8 mouse cellular contexts compared by ENCODE assay signal in genomic region chr2:168980859-168981258, GRCm38 (mm10). TPM values are rescaled to one million over a fixed set of nuclear protein-coding genes. Genes with fewer than 3 reads are reported as not detected.
DNase-seq lines count a peak whose midpoint lies in the region; ATAC-seq and TF ChIP-seq lines count a peak whose summit lies in the region.

No protein-coding gene starts in this region.

- H3K4me3 ChIP-seq in kidney, adult 2 months (ENCODE audit: insufficient read depth, low read depth, low read length) = no peak overlapping the region
- no peak overlapping the region for H3K4me3 ChIP-seq in intestine, embryonic 16.5 days (ENCODE audit: low read length)
- 0 out of 2 replicates have a peak overlapping the region, but pooled peaks have one; percentile 8 for H3K4me3 ChIP-seq in liver, embryonic 15.5 days (replicated peaks)

- H3K27me3 ChIP-seq in kidney, adult 2 months (replicated peaks; ENCODE audit: control insufficient read depth, insufficient read depth, low read length) = no peaks in the 10 kb centered on the region
- H3K27me3 ChIP-seq in intestine, embryonic 16.5 days (replicated peaks; ENCODE audit: control insufficient read depth, insufficient read depth, low read length) = no peaks in the 10 kb centered on the region
- H3K27me3 ChIP-seq in liver, embryonic 15.5 days = no peaks in the 10 kb centered on the region

- peak; percentile 24 for DNase-seq in kidney, adult 2 months
- DNase-seq in kidney, postnatal 10 days = no peak
- peak; percentile 7 to 27 for DNase-seq in cerebellum, postnatal 25 days
- peak; percentile 62 to 69 for DNase-seq in heart, adult 18-20 months
- DNase-seq in natural killer cell, adult 2 months (ENCODE audit: low spot score in 2 of 2) = peak; percentile 16 to 18
- no peak for DNase-seq in retina, embryonic 14.5 days (ENCODE audit: low spot score)

- peak; percentile 68 for ATAC-seq in intestine, embryonic 16.5 days
- peak; percentile 80 for ATAC-seq in liver, embryonic 15.5 days (ENCODE audit: insufficient read depth)

- H3K27ac ChIP-seq in kidney, adult 2 months (ENCODE audit: insufficient read depth, low read depth, low read length) = no peak overlapping the region
- no peak overlapping the region for H3K27ac ChIP-seq in intestine, embryonic 16.5 days (ENCODE audit: low read length)
- no peak overlapping the region for H3K27ac ChIP-seq in liver, embryonic 15.5 days (replicated peaks)

- H3K4me1 ChIP-seq in kidney, adult 2 months (ENCODE audit: control insufficient read depth, insufficient read depth, low read length) = no peaks in the 10 kb centered on the region
- H3K4me1 ChIP-seq in intestine, embryonic 16.5 days (ENCODE audit: control insufficient read depth, insufficient read depth, low read length) = no peaks in the 10 kb centered on the region
- no peaks in the 10 kb centered on the region for H3K4me1 ChIP-seq in liver, embryonic 15.5 days (replicated peaks)

- no peak for TF ChIP-seq POLR2A in kidney, adult 2 months (IDR thresholded peaks at IDR 0.05; ENCODE audit: low read depth, low read length)

- H3K36me3 ChIP-seq in kidney, adult 2 months (ENCODE audit: control insufficient read depth, insufficient read depth, low read length) = no peaks in the 10 kb centered on the region
- H3K36me3 ChIP-seq in intestine, embryonic 16.5 days (ENCODE audit: control insufficient read depth, insufficient read depth, low read length) = no peaks in the 10 kb centered on the region
- no peaks in the 10 kb centered on the region for H3K36me3 ChIP-seq in liver, embryonic 15.5 days (replicated peaks)

- H3K9ac ChIP-seq in intestine, embryonic 16.5 days (ENCODE audit: low read depth, low read length) = no peak overlapping the region
- H3K9ac ChIP-seq in liver, embryonic 15.5 days = no peak overlapping the region

- H3K9me3 ChIP-seq in intestine, embryonic 16.5 days (ENCODE audit: control insufficient read depth, low read length) = peaks cover 7% of the 10 kb centered on the region; the same call in 1 of the 2 replicates
- no peaks in the 10 kb centered on the region for H3K9me3 ChIP-seq in liver, embryonic 15.5 days (replicated peaks)

- 67% methylated on average over 6 of the region's 6 CpGs for WGBS in kidney, adult 2 months
- 63% methylated on average over 6 of the region's 6 CpGs for whole genome bisulfite sequencing in intestine, embryonic 16.5 days
- 40% methylated on average over 6 of the region's 6 CpGs for WGBS in liver, embryonic 15.5 days (ENCODE audit: insufficient replicate concordance)

- no peak overlapping the region for H3K4me2 ChIP-seq in intestine, embryonic 16.5 days (ENCODE audit: low read depth, low read length)
- peak overlapping the region; percentile 39; the same call in 1 of the 2 replicates for H3K4me2 ChIP-seq in liver, embryonic 15.5 days

- no peak for TF ChIP-seq CTCF in kidney, adult 2 months (conservative IDR thresholded peaks at IDR 0.05; ENCODE audit: insufficient read depth, insufficient read length, low read depth, low read length)

RNA-seq across cellular contexts. Expression of gene Zfp64, which starts 25.5 kb away (rescaled TPM):
- 18.6 and 20.0 TPM in 2 replicates for polyA plus RNA-seq in kidney, adult 2 months (2012; rRNA removed)
- total RNA-seq in heart, adult 18-20 months (2021) = 1 to 10 TPM; 6.6 to 6.8 TPM
- polyA plus RNA-seq in intestine, embryonic 16.5 days (2015; fragmentation: Nextera tagmentation; extraction: Ambion mirVana) = 26.9 and 30.6 TPM in 2 replicates
- 8.2 and 8.4 TPM in 2 replicates for polyA plus RNA-seq in liver, embryonic 15.5 days (2015; fragmentation: Nextera tagmentation; extraction: Ambion mirVana)

Comparison
In these comparisons a context has a peak if more than half of its experiments do, and no peak if none do; other contexts are left out.
1. DNase-seq: peak in kidney, adult 2 months (single experiment), cerebellum, postnatal 25 days (2 of 2), heart, adult 18-20 months (2 of 2) and natural killer cell, adult 2 months (2 of 2); none in kidney, postnatal 10 days (single experiment) and retina, embryonic 14.5 days (single experiment).